Mouse (Mus musculus) erythroblast, embryonic 14.5 days (primary cell): ENCODE measurements around the gene 1700125H20Rik. TPM values are rescaled to one million over a fixed set of nuclear protein-coding genes. Genes with fewer than 3 reads are reported as not detected.

Source experiments
- H3K27me3 ChIP-seq: 2 replicates; pipeline ENCODE4 v1.6.1; 2012; ENCODE audit warnings: inconsistent platforms; ENCODE audit not compliant: control insufficient read depth
- H3K36me3 ChIP-seq: 2 replicates; pipeline ENCODE4 v1.6.1; 2012; ENCODE audit warnings: mild to moderate bottlenecking, inconsistent platforms; ENCODE audit not compliant: control insufficient read depth
- H3K4me1 ChIP-seq: 2 replicates; pipeline ENCODE4 v1.6.1; 2012; ENCODE audit warnings: inconsistent platforms; ENCODE audit not compliant: control insufficient read depth
- H3K4me3 ChIP-seq: replicated peaks from 2 replicates; pipeline ENCODE3; 2012; ENCODE audit warnings: moderate library complexity, mild to moderate bottlenecking, inconsistent platforms
- H3K9me3 ChIP-seq: 2 replicates; pipeline ENCODE4 v1.6.1; 2012; ENCODE audit warnings: low read length, inconsistent platforms, mixed read lengths; ENCODE audit not compliant: control insufficient read depth
- GATA1 ChIP-seq: IDR thresholded peaks from 2 replicates; pipeline ENCODE4 v1.6.1; 2012; ENCODE audit warnings: low read length, inconsistent platforms, mixed read lengths
- TAL1 ChIP-seq: IDR thresholded peaks from 3 replicates; pipeline ENCODE4 v1.6.1; 2012; ENCODE audit warnings: low read length, inconsistent platforms, mixed read lengths
- polyA plus RNA-seq: library from polyadenylated mRNA; stranded (reverse); fragments of >175 nt; gene quantifications from 2 replicates; pipeline ENCODE4 v1.2.3, GENCODE M21; 2012

1700125H20Rik gene
- polyA plus RNA-seq, 1 experiment: not detected

DNA sequence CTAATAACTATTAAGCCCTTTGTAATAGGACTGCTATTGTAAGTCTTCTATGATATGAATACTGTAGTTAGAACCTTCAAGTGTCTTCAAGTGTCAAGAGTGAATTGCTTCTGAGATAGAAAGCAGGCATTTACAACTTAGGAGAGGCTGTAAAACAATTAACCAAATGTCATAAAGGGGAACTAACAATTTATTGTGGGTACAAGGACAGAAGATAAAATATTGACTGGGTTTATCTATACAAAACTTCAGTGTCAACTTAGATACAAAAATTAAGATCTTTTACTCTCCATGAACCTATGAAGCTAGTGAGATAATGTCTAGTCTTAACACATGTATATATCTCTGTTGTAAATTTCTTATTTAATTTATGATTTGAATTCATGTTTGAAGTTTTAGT is 36.0 kb downstream of the 1700125H20Rik start:
- Histone ChIP-seq H3K4me3 (no peak overlapping the region), H3K9me3 (no peaks in the 10 kb centered on the region), H3K4me1 (no peaks in the 10 kb centered on the region), H3K36me3 (peaks cover 68% of the 10 kb centered on the region), H3K27me3 (no peaks in the 10 kb centered on the region)
- no peak for TF ChIP-seq TAL1
- TF ChIP-seq GATA1: no peak

DNA sequence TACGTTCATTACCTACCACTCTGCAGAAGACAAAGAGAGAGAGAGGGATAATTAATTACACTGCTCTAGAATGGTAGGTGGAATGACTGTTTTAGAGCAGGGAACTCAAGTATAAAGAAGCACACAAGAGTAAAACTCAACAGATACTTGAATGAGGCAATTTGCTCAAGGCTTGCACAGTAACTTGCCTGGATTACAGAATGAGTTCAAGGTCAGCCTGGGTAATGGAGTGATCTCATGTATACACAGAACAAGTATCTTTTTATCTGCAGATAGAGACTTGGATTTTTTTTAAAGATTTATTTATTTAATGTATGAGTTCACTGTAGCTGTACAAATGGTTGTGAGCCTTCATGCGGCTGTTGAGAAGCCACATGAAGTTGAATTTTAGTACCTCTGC is 40.9 kb downstream of the 1700125H20Rik start:
- peaks cover 7% of the 10 kb centered on the region for H3K4me1 ChIP-seq
- TF ChIP-seq TAL1 (no peak), GATA1 (no peak)
- no peaks in the 10 kb centered on the region for H3K9me3 ChIP-seq
- no peaks in the 10 kb centered on the region for H3K27me3 ChIP-seq
- H3K4me3 ChIP-seq: no peak overlapping the region
- peaks cover 78% of the 10 kb centered on the region for H3K36me3 ChIP-seq

DNA sequence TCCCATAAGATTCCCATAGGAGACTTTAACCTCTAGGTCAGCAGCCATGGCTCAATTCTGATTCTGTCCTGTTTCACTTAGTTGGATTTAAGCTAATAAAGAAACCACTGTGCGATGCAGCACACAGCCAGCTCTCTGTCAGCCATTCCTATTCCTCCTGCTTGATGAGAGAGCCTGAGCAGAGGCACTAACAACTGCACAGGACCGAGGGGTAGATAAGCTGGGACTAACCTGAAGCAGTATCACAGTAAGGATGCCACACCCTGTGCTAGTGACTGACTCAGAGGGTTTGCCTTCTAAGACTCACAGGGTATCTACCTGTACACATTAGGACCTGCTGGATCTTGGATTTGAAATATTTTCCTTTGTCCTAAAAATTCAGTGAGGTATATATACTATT is 43.0 kb downstream of the 1700125H20Rik start:
- peaks cover 7% of the 10 kb centered on the region for H3K4me1 ChIP-seq
- no peaks in the 10 kb centered on the region for H3K27me3 ChIP-seq
- no peak for TF ChIP-seq TAL1
- TF ChIP-seq GATA1: no peak
- no peak overlapping the region for H3K4me3 ChIP-seq
- no peaks in the 10 kb centered on the region for H3K9me3 ChIP-seq
- H3K36me3 ChIP-seq: peaks cover 63% of the 10 kb centered on the region

DNA sequence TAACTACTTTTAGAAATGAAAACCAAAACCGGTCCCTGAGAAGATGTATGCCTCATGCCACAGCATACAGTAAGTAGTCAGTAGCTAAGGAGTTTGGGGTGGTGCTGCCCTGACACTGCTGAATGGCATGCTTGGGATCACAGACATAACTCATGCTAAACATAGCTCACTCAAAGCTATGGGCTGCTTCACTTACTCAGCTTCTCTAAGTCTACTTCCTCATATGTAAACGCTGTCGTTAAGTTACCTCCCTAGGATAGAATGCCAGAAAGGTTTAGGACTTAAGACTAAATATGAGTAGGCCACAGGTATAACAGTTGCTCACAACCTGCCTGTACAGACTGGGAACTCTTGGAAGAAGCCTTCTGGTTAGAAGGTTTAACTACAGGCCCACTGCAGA is 44.5 kb downstream of the 1700125H20Rik start:
- Histone ChIP-seq H3K4me3 (no peak overlapping the region), H3K9me3 (no peaks in the 10 kb centered on the region), H3K4me1 (peaks cover 7% of the 10 kb centered on the region), H3K36me3 (peaks cover 54% of the 10 kb centered on the region), H3K27me3 (no peaks in the 10 kb centered on the region)
- TF ChIP-seq TAL1 (no peak), GATA1 (no peak)

DNA sequence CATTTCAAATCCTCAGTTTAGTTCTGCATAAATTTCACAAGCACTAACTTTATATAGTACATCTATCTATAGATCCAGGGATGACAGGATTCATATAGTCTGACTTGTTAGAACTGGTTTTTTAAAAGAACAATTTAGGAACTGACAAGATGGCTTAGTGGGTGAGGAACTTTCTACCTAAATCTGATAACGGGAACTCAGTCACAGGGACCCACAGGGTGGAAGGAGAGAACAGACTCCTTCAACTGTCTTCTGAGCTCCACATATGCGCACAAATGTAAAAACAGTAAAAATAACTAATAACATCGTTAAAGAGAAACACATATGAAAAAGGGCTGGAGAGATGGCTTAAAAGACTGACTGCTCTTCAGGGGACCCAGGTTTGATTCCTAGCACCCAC is 48.8 kb downstream of the 1700125H20Rik start:
- Histone ChIP-seq H3K9me3 (no peaks in the 10 kb centered on the region), H3K27me3 (no peaks in the 10 kb centered on the region), H3K4me3 (no peak overlapping the region), H3K4me1 (peaks cover under 1% of the 10 kb centered on the region), H3K36me3 (peaks cover 28% of the 10 kb centered on the region)
- TF ChIP-seq TAL1 (no peak), GATA1 (no peak)

DNA sequence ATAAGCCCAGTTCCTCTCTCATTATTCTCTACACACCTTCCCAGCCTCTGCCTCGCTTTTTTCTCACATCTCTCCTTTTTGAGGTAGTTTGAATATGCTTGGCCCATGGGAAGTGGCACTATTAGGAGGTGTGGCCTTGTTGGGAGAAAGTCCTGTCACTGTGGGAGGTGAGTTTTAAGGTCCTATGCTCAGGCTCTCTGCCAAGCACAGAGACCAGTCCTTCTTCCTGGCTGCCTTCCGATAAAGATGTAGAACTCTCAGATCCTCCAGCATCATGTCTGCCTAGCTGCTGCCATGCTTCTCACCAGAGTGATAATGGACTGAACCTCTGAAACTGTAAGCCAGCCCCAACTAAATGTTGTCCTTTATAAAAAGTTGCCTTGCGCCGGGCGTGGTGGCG is 52.4 kb downstream of the 1700125H20Rik start:
- Histone ChIP-seq H3K36me3 (peaks cover 23% of the 10 kb centered on the region), H3K9me3 (no peaks in the 10 kb centered on the region), H3K4me1 (peaks cover 3% of the 10 kb centered on the region), H3K27me3 (no peaks in the 10 kb centered on the region), H3K4me3 (no peak overlapping the region)
- TF ChIP-seq TAL1 (no peak), GATA1 (no peak)

DNA sequence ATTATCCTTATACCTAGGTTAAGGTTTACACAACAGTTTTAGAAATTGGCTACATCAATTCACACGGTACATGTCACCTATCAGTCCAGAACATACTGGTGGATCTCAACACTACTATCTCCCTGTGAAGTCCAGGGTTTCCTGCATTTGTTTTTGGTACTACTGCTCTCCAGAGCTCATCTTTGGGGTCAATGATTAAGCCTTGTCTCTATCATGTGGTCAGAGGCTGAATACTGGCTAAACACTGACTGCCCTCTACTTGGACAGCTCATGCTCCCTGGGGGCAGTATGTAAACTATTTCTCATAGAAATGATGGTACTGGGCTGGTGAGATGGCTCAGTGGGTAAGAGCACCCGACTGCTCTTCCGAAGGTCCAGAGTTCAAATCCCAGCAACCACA is 53.0 kb downstream of the 1700125H20Rik start:
- TF ChIP-seq TAL1: no peak
- no peak for TF ChIP-seq GATA1
- peaks cover 3% of the 10 kb centered on the region for H3K4me1 ChIP-seq
- H3K27me3 ChIP-seq: no peaks in the 10 kb centered on the region
- H3K9me3 ChIP-seq: no peaks in the 10 kb centered on the region
- H3K4me3 ChIP-seq: no peak overlapping the region
- peaks cover 23% of the 10 kb centered on the region for H3K36me3 ChIP-seq

Other genes starting within 250 kb of the 1700125H20Rik start
- gene Car4, start 212.6 kb upstream of the 1700125H20Rik start, polyA plus RNA-seq: not detected in 2 replicates
- gene Usp32, start 30.2 kb upstream of the 1700125H20Rik start, polyA plus RNA-seq: 3.7 and 5.8 TPM in 2 replicates
- 0.10 and 0.15 TPM in 2 replicates for gene Appbp2, start 64.7 kb downstream of the 1700125H20Rik start, polyA plus RNA-seq
- 3.4 and 5.9 TPM in 2 replicates for gene Ppm1d, start 140.8 kb downstream of the 1700125H20Rik start, polyA plus RNA-seq
- gene Bcas3, start 182.8 kb downstream of the 1700125H20Rik start, polyA plus RNA-seq: 24.3 and 25.9 TPM in 2 replicates